Mouse (Mus musculus): ENCODE measurements around the gene Tns3.

DNA sequence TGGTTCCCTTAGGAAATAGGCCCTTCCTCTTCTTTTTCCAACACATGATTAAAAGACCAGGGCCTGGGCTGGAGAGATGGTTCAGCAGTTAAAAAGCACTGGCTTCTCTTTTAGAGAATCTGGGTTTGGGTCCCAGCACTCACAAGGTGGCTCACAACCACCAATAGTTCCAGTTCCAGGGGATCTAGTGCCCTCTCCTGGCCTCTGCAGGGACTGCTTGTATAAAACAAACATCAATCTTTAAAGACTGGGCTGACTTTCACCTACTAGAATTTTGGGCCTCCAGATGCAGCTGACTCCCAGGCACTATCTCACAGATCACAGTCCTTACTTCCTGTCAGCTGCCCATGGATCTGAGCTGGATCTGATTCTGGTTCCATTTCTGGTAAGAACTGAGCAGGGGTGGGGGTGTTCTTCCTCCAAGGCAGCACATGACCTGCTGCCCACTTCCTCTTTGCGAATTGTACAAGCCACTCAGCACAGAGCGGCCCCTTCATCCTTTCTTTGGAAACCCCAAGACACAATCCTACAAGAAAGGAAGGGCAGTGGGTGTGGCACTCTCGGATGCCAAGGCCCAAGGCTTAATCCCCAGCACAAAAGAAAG, 98.0 kb downstream of the Tns3 start:
- no peak for TF ChIP-seq CTCF (IDR thresholded peaks at IDR 0.05; ENCODE audit: insufficient read depth, low read depth, low read length)
- TF ChIP-seq POLR2A (IDR thresholded peaks at IDR 0.05; ENCODE audit: insufficient read depth, low read depth, low read length) = no peak
